Mouse (Mus musculus): ENCODE measurements around the gene Prr11. TPM values are rescaled to one million over a fixed set of nuclear protein-coding genes. Genes with fewer than 3 reads are reported as not detected.

The Prr11 gene
- polyA plus RNA-seq (2017; shearing (Covaris generic)), result under 1 TPM; 0.20 to 0.36 TPM

DNA sequence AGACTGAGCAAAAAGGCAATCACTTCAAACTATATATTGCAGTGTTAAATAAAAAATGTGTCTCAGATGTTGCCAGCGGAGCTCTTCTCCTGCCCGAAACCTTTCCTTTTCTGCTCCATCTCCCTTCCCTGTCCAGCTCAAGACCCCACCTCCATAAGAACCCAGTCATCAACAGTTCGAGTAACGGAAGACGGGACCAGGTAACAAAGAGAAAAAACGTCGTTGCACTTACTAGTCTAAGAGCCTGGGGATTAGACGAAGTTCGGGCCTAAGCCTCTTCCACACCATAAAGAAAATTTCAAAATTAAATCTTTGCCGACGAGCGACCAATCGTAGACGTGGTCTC lies at the start of gene Prr11:
Gene Prr11 (minus strand): TSS at position 300 of the 346 bp plus-strand sequence.

DNA sequence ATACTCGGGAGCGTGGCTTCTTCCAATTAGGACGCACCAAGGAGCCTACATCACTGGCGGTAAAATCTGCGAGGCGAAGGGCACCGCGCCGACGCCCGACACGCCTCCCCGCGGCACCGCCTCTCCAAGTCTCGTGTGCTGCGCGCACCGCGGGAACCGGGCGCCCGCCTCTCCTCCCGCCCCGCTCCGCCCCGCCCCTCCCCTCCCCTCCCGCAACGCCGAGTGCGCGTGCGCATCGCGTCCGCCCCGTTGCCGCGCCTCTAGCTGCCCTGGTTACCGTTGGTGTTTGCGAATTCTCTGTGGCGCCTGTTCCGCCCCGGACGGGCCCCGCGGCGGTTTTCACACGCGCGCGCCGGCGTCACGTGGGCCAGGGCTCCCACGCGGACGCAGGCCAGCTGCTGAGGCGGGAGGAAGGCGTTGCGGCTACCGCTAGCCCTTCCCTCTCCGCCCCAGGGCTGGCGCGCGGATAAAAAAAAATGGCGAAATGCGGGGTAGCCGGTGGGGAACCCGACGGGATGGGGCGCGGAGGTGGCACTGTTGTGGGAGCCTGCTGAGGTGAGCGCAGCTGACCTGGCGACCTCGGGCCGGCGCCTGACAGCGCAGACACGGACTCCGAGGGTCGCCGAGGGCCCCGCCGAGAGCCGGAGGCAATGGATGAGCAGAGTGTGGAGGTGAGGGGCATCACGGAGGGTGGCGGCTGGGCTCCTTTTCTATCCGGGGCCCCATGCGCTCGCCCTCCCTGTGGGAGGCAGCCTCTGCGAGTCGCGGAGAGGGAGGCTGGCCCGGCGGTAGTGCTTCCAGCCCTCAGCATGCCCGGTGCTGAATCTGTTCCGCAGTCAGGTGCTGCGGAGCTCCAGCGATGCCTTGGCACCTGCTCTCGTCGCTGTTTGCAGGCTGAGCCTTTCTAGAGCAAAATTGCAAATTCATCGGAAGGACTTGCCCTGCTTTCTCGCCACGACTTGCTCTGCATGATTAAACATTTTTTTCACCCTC lies 18.6 kb upstream of the Prr11 start, which contains the start of gene Trim37:
Gene Trim37 (plus strand): TSS at position 254 of the 993 bp plus-strand sequence.

DNA sequence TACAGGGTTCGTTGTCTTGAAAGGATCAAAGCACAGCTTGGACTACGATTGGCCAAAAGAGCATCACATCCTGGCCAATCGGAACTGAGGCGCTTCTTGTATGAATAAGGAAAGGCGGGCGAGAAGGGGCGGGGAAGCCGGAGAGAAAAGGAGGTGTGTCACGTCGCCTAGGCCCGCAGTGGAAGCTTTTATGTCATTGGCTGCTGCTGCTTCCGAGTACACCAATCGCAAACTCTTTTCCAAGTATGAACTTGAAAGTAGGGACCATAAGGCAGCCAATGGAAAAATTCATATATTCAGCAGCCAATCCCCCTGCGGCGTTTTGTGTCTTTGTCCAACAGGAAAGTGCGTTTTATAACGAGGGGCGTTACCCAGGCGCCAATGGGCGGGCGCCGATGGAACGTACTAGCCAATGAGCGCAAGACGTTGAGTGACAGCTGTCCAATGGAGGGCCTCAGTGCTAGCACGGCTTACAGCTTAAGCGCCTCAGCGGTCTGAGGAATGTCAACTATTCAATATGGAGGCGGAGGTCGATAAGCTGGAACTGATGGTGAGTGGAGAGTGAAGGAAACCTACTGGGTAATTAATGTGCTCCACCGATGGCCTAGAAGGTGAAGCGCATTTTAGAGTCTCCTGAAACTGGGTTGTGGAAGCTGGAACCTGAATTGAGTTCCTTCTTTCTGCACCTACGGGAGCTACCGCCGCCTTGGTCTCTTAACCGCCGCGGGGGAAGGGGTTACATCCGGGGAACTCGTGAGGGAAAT lies 429 bp upstream of the Prr11 start, which contains the start of gene Ska2:
Gene Ska2 (plus strand): TSS at position 480 of the 764 bp plus-strand sequence.

DNA sequence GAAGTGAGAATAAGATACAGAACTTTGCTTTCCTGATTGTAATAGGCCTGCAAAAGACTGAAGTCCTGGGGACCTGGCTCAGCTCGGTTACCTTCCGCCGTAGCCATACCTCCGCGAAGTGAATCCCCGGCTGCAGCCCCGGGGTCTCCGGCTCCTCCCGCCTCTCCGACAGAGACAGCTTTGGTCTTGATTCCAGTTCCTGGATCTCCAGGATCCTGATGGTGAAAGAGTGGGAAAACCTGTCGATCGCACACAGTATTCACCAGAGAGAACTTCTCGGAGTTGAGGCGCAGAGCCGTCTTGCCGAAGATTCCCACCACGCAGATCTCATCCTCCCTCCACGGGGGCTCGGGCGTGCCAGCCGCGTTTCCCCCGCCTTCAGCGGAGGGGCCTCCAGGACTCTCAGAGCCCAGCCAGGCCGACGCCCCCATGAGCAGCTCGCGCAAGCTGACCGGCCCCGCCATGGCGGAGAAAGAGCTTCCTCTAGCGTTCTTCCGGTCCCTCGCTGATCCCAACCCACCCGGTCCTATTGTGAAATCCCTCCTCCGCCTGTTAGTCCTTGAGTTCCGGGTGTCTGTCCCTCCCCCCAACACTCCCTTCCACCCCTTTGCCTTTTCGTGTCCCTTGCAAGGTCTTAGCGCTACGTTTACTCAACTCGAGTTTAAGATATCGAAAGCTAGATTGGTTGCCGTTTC lies 22.1 kb downstream of the Prr11 start, which contains the start of gene Smg8:
Gene Smg8 (minus strand): TSS at position 485 of the 695 bp plus-strand sequence.

DNA sequence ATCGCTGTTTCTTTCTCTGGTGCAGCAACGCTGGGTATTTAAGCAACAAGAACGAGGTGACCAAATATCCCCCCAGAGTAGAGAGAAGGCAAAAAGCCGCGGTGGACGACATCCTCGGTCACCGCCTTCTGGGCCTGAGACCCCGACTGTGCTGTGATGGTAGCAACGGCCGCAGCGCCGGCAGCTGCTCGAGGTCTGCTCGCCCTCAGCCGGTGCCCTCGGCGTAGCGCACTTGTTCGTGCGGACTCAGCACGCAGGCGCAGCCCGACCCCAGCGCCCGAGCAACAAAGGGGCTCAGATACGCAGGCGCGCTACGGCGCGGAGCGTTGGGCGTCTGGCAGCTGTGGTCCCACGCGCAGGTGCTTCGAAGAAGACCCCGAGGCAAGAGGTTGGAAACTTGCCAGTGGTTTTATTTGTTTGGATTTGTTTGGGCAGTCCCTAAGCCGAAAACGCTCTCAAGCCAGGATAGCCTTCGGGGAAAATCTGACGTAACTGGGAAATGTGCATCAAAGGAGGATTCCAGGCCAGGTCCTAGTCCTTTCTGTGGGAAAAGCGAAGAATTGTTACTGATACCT lies 34.6 kb downstream of the Prr11 start, which contains the start of gene Gdpd1:
Gene Gdpd1 (minus strand): TSS at position 197 of the 575 bp plus-strand sequence.

Other genes with a start within 250 kb of the Prr11 start
- gene Ypel2, start 115.0 kb downstream of the Prr11 start, polyA plus RNA-seq (2017; shearing (Covaris generic)), result 1 to 10 TPM; 2.5 to 2.7 TPM
- gene Gdpd1, start 34.6 kb downstream of the Prr11 start, polyA plus RNA-seq (2017; shearing (Covaris generic)), result under 1 TPM; 0.23 to 0.46 TPM
- 10 to 100 TPM; 21.0 to 26.1 TPM for gene Smg8, start 21.9 kb downstream of the Prr11 start, polyA plus RNA-seq (2017; shearing (Covaris generic))
- gene Ska2, start 526 bp upstream of the Prr11 start, polyA plus RNA-seq (2017; shearing (Covaris generic)), result 10 to 100 TPM in 1 of 2 experiments, 1 to 10 TPM in 1; 8.5 to 16.6 TPM
- gene Trim37, start 18.4 kb upstream of the Prr11 start, polyA plus RNA-seq (2017; shearing (Covaris generic)), result 10 to 100 TPM; 11.4 to 14.5 TPM

All from inflammation-experienced regulatory T-cells (primary cell).